Mouse (Mus musculus) forebrain, embryonic 13.5 days (tissue): ENCODE results near the gene Arvcf. TPM values are rescaled to one million over a fixed set of nuclear protein-coding genes. Genes with fewer than 3 reads are reported as not detected.

Experiments used
- ATAC-seq: fragments of 200-750 bp; cut with Nextera tagmentation; 2 replicates; pipeline ENCODE4 v1.8.0; 2017
- H3K27ac ChIP-seq: fragments of 300-500 bp; sonication (generic); 2 replicates; pipeline ENCODE4 v1.5.1; 2015; ENCODE audit warnings: inconsistent platforms, mild to moderate bottlenecking, moderate library complexity
- H3K27me3 ChIP-seq: fragments of 300-500 bp; sonication (generic); 2 replicates; pipeline ENCODE4 v1.6.1; 2015; ENCODE audit warnings: mild to moderate bottlenecking, inconsistent platforms
- H3K36me3 ChIP-seq: fragments of 300-500 bp; sonication (generic); 2 replicates; pipeline ENCODE4 v1.6.1; 2015; ENCODE audit warnings: mild to moderate bottlenecking, inconsistent platforms; ENCODE audit not compliant: poor library complexity, severe bottlenecking
- H3K4me1 ChIP-seq: fragments of 300-500 bp; sonication (generic); 2 replicates; pipeline ENCODE4 v1.6.1; 2015; ENCODE audit warnings: inconsistent platforms
- H3K4me2 ChIP-seq: fragments of 300-500 bp; sonication (generic); 2 replicates; pipeline ENCODE4 v1.6.1; 2015; ENCODE audit warnings: inconsistent platforms, mild to moderate bottlenecking, moderate library complexity
- H3K4me3 ChIP-seq: fragments of 300-500 bp; sonication (generic); 2 replicates; pipeline ENCODE4 v1.5.1; 2015; ENCODE audit warnings: mild to moderate bottlenecking, inconsistent platforms
- H3K9ac ChIP-seq: fragments of 300-500 bp; sonication (generic); 2 replicates; pipeline ENCODE4 v1.6.1; 2015; ENCODE audit warnings: mild to moderate bottlenecking, inconsistent platforms
- H3K9me3 ChIP-seq: fragments of 300-500 bp; sonication (generic); replicated peaks from 2 replicates; pipeline ENCODE4 v1.6.1; 2016; ENCODE audit warnings: inconsistent platforms
- WGBS: fragments of 180-500 bp; shearing (Covaris S2); methylation state at CpG from one replicate; pipeline ENCODE4 v1.1.7; 2015; 5-methylcytosine and 5-hydroxymethylcytosine counted together
- polyA plus RNA-seq: library from polyadenylated mRNA; unstranded; fragments of >200 nt; fragmentation: Nextera tagmentation; extraction: Ambion mirVana; gene quantifications from 2 replicates; pipeline ENCODE4 v1.2.1, GENCODE M21; 2015

Arvcf gene
- polyA plus RNA-seq, 1 experiment from 2014 or later, result 77.2 TPM

DNA sequence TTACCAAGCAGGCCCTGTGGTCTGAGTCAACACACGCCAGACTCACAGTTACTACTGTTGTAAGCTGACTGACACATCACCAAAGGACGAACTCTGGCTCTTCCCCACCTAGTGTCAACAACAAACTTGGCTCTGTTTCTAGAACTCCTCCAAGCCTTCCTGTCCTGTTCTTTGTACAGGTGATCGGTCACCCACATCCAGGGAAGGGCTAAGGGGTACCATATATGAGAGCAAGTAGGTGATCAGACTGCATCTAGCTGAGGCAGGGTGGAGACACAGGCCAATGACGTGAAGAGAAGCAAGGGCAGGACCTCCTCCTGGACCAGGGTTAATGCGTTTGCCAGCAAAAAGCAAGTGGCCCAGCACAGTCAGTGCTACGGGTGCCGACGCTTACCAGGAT lies 6.4 kb upstream of the Arvcf start:
- WGBS, result 93% methylated on average over 8 of the region's 8 CpGs
- H3K4me1 ChIP-seq, result peaks cover 40% of the 10 kb centered on the region
- H3K9me3 ChIP-seq, result no peaks in the 10 kb centered on the region
- no peak for ATAC-seq
- H3K36me3 ChIP-seq, result peaks cover 10% of the 10 kb centered on the region; the same call in 1 of the 2 replicates
- no peak overlapping the region for H3K9ac ChIP-seq
- H3K27ac ChIP-seq, result no peak overlapping the region
- no peaks in the 10 kb centered on the region for H3K27me3 ChIP-seq
- no peak overlapping the region for H3K4me3 ChIP-seq
- no peak overlapping the region for H3K4me2 ChIP-seq

DNA sequence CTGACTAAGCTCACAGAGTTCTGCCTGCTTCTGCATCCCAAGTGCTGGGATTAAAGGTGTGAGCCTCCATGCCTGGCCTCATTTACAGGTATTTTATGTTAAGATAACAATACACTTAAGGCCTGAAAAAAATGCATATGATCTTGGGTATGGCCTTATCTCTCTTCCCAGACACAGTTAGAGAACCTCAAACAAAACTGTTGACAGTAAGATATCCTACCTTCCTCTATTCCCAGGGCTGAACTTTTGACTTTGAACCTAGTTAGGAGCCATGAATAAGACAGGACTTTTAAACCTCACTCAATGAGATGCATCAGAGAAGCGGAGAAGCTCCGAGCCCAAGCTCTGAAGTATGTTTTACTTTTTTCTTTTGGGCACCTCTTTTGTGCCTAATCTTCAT lies 5.9 kb upstream of the Arvcf start:
- Histone ChIP-seq H3K27ac (no peak overlapping the region), H3K4me3 (no peak overlapping the region), H3K4me1 (peaks cover 40% of the 10 kb centered on the region), H3K36me3 (peaks cover 10% of the 10 kb centered on the region; the same call in 1 of the 2 replicates), H3K27me3 (no peaks in the 10 kb centered on the region), H3K9ac (no peak overlapping the region), H3K9me3 (no peaks in the 10 kb centered on the region), H3K4me2 (no peak overlapping the region)
- no peak for ATAC-seq
- 76% methylated on average over 2 of the region's 2 CpGs for WGBS

DNA sequence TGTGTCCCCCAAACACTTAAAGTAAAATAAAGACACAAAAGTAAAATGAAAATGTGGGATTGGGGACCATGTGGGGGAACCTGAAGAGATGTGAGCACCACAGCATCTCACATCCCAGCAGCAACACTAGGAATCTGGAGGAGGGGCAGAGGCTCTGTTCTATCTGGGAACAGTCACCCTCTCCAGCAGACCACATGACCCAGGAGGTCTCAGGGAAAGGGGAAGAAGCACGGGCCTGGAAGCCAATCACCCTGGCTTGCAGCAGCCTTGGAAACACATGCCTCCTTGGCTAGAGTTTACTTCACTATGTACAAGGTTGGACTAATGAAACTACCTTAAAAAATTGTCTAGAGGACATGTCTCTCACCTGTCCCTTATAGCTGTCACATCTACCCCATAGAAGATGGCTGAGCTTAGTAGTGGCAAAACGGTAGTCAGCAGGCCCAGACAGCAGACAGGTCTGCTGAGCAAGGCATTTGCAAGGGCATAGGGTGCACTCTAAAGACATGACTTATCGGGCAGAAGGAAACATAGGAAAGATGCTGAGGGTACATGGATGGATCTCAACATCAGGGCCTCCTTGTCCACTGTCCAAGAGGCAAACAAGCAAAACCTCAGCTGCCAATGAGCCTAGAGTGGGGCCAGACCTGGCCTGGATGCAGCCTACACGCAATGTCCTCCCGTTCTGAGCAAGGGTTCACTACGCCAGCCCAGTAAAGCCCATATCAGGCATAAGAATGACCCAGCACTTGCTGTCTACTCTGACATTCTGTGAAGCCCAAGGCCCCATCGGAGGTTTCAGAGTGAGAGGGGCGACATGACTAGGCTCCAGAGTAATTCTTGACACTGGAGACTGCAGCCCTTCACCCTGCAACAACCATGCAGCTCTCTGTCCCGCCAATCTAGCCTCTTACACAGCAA lies 5.1 kb upstream of the Arvcf start:
- H3K27me3 ChIP-seq, result no peaks in the 10 kb centered on the region
- no peak overlapping the region for H3K27ac ChIP-seq
- H3K4me1 ChIP-seq, result peaks cover 46% of the 10 kb centered on the region
- H3K9ac ChIP-seq, result peak overlapping the region; percentile 67
- ATAC-seq, result no peak
- peak overlapping the region; percentile 82 for H3K4me2 ChIP-seq
- H3K36me3 ChIP-seq, result peaks cover 6% of the 10 kb centered on the region; the same call in 1 of the 2 replicates
- peak overlapping the region; percentile 53 for H3K4me3 ChIP-seq
- WGBS, result 47% methylated on average over 9 of the region's 9 CpGs
- no peaks in the 10 kb centered on the region for H3K9me3 ChIP-seq

DNA sequence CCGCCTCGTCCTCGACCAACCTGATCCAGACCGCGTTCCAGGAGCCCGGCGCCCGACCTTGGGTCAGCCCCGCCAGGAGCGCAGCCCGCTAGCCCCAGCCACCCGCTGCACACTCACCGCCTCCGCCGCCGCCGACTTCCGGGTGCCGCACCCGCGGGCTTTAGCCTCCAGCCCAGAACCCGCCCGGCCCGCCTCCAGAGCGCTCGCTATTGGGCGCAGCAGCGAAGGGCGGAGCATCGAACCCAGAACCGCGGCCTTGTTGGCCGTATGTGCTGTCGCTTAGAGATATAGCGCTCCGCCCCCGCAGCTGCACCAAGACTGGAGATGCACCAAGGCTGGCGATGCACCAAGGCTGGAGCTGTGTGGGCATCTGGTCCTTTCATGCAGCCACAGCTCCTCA lies 4.2 kb upstream of the Arvcf start:
- Histone ChIP-seq H3K9me3 (no peaks in the 10 kb centered on the region), H3K4me2 (peak overlapping the region; percentile 82), H3K27ac (peak overlapping the region; percentile 74), H3K4me1 (peaks cover 48% of the 10 kb centered on the region), H3K9ac (peak overlapping the region; percentile 67), H3K27me3 (no peaks in the 10 kb centered on the region), H3K4me3 (peak overlapping the region; percentile 53), H3K36me3 (no peaks in the 10 kb centered on the region)
- under 1% methylated on average over 38 of the region's 38 CpGs for WGBS
- peak; percentile 95 for ATAC-seq

DNA sequence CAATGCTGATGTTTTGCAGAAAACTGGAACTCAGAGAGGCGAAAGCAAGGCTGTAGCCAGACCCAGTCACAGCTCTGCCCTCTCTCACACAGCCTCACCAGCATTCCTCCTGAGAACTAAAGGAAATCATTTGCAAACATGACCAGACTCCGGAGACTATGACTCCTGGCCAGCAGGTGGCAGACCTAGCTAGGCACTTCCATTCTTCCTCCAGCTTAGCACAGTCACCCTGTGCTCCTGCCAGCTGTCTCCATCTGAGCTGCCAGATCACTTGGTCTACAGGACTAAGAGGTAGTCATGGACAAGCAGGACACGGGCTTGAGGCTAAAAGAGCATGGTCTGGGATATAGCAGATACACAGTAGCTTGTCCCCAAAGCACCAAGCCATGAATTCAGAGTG lies 2.7 kb upstream of the Arvcf start:
- 7% methylated on average over 3 of the region's 3 CpGs for WGBS
- Histone ChIP-seq H3K9ac (no peak overlapping the region), H3K36me3 (no peaks in the 10 kb centered on the region), H3K9me3 (no peaks in the 10 kb centered on the region), H3K4me3 (no peak overlapping the region), H3K4me1 (peaks cover 52% of the 10 kb centered on the region), H3K27me3 (no peaks in the 10 kb centered on the region), H3K27ac (no peak overlapping the region; the same call in none of the 2 replicates), H3K4me2 (no peak overlapping the region)
- 0 out of 2 replicates have a peak, but pooled peaks have one; percentile 5 for ATAC-seq

DNA sequence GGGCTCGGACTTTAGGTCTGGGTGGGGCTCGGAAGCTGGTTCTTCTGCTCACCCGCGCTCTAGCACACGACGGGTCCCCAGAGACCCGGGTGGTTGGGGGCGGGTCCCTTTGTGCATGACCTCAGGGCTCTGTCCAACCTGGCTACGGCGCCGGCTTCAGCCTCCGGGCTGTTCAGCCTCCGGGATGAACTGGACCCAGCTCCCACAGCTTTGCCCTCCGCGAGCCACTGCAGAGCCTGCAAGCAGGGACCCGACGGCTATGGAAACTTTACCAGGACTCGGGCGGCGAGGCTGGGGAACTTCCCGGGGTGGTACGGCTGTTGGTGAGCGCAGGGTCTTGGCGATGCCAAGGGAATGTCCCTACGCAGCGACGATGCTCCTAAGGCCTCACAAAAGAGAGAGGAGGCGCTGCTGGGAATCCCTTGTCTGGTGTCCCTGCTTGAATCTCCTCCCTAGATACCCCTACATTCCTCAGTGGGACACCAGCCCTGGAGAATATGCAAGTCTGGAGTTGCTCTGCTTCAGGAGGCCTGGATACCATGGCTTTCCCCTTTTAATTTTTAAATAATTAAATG lies 706 bp downstream of the Arvcf start:
- 1% methylated on average over 28 of the region's 28 CpGs for WGBS

DNA sequence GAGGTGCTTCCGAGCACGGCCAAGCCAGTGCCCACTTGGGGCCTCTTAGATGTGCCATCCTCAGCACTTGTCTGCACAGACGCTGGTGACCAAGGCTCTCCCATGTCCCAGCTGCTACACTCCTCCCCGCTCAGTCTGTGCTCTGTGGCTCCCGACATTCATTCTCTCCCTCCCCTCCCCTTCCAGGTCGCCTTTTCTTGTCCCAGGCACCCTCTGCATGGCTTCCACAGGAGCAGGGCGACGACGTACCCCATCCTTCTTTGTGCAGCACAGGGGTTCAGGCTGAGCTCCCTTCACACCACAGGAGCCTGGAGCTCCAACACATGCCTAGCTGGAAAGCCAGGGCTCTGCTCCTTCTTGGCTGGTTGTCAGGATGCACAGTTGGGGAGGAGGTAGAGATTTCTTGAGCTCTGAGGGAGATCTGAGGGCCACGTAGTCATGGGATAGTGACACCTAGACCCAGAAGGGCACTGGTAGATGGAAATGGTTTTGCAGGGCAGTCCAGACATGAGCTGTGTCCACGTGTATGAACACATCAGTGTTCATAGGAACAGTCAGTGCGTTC lies 1.9 kb downstream of the Arvcf start:
- Histone ChIP-seq H3K9ac (no peak overlapping the region), H3K9me3 (no peaks in the 10 kb centered on the region), H3K27ac (no peak overlapping the region), H3K4me1 (peaks cover 35% of the 10 kb centered on the region), H3K4me3 (0 out of 2 replicates have a peak overlapping the region, but pooled peaks have one; percentile 85), H3K27me3 (no peaks in the 10 kb centered on the region), H3K4me2 (peak overlapping the region; percentile 86), H3K36me3 (peaks cover 7% of the 10 kb centered on the region)
- no peak for ATAC-seq
- WGBS, result 70% methylated on average over 12 of the region's 12 CpGs

More for the DNA sequence above, 706 bp downstream of the Arvcf start:
- H3K36me3 ChIP-seq, result peaks cover 4% of the 10 kb centered on the region
- H3K9ac ChIP-seq, result peak overlapping the region; percentile 89
- H3K4me2 ChIP-seq, result peak overlapping the region; percentile 86
- H3K4me3 ChIP-seq, result peak overlapping the region; percentile 85
- no peak overlapping the region for H3K27ac ChIP-seq
- H3K9me3 ChIP-seq, result no peaks in the 10 kb centered on the region
- no peaks in the 10 kb centered on the region for H3K27me3 ChIP-seq
- 0 out of 2 replicates have a peak, but pooled peaks have one; percentile 1 for ATAC-seq
- H3K4me1 ChIP-seq, result peaks cover 42% of the 10 kb centered on the region

DNA sequence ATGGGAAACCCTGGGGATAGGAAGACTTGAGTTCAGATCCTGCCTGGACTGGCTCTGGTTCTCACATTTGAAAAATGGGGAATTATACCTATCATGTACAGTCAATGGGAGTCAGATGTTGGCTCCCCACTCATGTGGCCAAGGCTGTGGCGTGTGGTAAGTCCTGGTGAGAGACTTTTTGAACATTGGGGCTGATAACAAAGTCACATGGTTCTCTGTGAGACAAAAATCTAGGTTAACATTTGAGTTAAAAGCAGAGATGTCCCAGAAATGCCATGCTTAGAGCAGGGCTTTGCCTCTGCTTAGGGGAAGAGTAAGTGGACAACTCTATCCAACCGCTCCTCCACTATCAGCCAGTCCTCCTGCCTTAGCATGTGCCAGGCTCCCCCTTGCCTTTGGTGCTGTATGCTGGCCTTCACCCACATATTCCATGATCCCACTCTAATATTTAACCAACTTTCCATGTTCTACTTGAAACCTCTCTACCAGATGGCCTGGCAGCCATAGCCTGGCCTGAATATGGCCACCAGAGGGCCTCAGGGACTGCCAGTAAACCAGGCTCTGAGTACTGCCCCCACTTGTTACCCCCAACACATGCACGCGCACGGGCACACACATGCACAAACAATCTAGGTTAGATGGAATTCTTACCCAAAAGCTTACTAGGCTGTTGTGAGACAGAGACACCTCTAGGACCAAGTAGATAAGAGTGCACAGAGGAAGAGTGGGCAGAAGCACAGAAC lies 3.5 kb downstream of the Arvcf start:
- 59% methylated on average over 5 of the region's 5 CpGs for WGBS
- ATAC-seq, result no peak

DNA sequence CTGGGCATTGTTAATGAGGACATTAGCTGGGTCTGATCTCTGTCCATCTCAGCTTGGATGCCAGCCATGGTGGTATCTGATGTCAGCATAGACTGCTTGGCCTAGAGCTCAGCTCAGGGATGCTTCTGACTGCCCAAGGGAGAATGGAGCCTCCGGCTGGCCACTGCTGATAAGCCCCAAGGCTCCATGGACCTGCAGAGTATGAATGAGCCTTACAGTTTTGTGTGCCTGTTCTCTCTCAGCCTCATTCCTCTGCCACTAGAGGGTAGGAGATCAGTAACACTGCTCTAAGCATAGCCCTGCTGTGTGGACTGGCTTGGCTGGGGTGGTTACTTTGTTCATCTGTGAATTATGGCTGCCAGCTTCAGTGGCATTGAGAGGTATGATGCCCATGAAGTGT lies 5.1 kb downstream of the Arvcf start:
- Histone ChIP-seq H3K9ac (no peak overlapping the region), H3K36me3 (peaks cover 16% of the 10 kb centered on the region), H3K4me3 (no peak overlapping the region), H3K4me2 (no peak overlapping the region), H3K4me1 (peaks cover 24% of the 10 kb centered on the region), H3K27me3 (no peaks in the 10 kb centered on the region), H3K9me3 (no peaks in the 10 kb centered on the region), H3K27ac (no peak overlapping the region)
- no peak for ATAC-seq
- WGBS, result 82% methylated on average over 1 of the region's 1 CpGs

More for the DNA sequence above, 3.5 kb downstream of the Arvcf start:
- H3K27ac ChIP-seq, result no peak overlapping the region
- H3K4me2 ChIP-seq, result no peak overlapping the region
- H3K4me3 ChIP-seq, result no peak overlapping the region
- H3K36me3 ChIP-seq, result peaks cover 16% of the 10 kb centered on the region
- H3K9ac ChIP-seq, result no peak overlapping the region
- no peaks in the 10 kb centered on the region for H3K27me3 ChIP-seq
- no peaks in the 10 kb centered on the region for H3K9me3 ChIP-seq
- peaks cover 29% of the 10 kb centered on the region for H3K4me1 ChIP-seq

DNA sequence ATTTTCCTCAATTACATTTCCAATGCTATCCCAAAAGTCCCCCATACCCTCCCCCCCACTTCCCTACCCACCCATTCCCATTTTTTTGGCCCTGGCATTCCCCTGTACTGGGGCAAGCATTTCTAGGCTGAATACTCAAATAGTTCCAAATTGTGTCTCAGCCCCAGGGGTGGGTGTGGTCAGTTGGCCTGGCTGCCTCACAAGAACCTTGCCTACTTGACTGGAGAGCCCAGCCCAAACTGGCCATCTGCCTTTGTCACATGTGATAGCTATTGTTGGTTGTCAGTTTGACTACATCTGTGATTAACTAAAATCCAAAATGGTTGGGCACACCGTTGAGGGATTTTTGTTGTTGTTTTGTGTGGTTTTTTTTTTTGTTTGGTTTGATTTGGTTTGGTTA lies 9.0 kb downstream of the Arvcf start:
- no peak overlapping the region for H3K27ac ChIP-seq
- no peak overlapping the region for H3K4me2 ChIP-seq
- H3K27me3 ChIP-seq, result no peaks in the 10 kb centered on the region
- peaks cover 5% of the 10 kb centered on the region; the same call in 1 of the 2 replicates for H3K4me1 ChIP-seq
- no peak for ATAC-seq
- peaks cover 16% of the 10 kb centered on the region for H3K36me3 ChIP-seq
- H3K9ac ChIP-seq, result no peak overlapping the region
- no peak overlapping the region for H3K4me3 ChIP-seq
- 85% methylated on average over 1 of the region's 1 CpGs for WGBS
- no peaks in the 10 kb centered on the region for H3K9me3 ChIP-seq

DNA sequence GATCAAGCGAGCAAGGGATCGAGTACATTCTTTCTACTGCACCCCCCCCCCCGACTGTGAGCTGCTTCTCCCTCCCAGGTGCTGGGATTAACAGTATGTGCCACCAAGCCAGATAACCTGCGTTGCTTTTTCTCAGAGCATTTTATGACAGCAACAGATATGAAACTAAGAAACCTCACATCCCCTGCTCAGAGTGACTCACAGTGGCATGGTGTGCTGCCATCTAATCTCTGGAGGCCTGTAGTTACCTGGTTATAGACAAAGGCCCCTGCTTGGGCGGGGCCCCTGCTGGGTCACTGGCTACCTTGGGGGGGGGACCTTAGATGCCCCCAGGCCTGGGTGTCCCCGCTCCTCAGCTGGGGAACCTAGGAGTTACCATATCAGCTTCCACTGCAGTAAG lies 10.0 kb downstream of the Arvcf start:
- H3K36me3 ChIP-seq, result peaks cover 16% of the 10 kb centered on the region
- H3K4me2 ChIP-seq, result no peak overlapping the region
- H3K4me1 ChIP-seq, result peaks cover 3% of the 10 kb centered on the region; the same call in 1 of the 2 replicates
- H3K9ac ChIP-seq, result no peak overlapping the region
- H3K9me3 ChIP-seq, result no peaks in the 10 kb centered on the region
- WGBS, result 85% methylated on average over 6 of the region's 6 CpGs
- no peak overlapping the region for H3K4me3 ChIP-seq
- H3K27ac ChIP-seq, result no peak overlapping the region
- no peaks in the 10 kb centered on the region for H3K27me3 ChIP-seq
- no peak for ATAC-seq
